Mouse (Mus musculus): ENCODE results near the gene Olfr554. TPM values are rescaled to one million over a fixed set of nuclear protein-coding genes. Genes with fewer than 3 reads are reported as not detected.

Gene Olfr554
- not detected for total RNA-seq (2023)

DNA sequence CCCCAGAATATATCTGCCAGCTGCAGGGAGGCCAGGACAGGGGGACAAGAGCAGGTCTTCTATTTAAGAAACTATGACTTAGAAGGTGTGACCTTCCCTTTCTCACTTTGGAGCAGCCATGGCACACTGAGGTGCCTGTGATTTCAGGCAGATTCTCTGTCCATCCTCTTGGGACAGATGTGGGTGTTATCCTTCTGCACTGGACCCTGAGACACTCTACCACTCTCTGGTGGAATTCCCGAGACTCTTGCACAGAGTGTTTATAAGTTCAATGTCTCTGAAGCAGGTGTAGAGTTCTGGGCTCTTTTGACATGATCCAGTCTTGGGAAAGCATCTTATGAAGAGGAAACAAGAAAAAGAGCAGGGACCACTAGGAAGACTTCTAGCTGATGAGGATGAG lies at the start of gene Olfr554:
Olfr554 (plus strand) TSS at position 301 of the 400 bp plus-strand sequence.

DNA sequence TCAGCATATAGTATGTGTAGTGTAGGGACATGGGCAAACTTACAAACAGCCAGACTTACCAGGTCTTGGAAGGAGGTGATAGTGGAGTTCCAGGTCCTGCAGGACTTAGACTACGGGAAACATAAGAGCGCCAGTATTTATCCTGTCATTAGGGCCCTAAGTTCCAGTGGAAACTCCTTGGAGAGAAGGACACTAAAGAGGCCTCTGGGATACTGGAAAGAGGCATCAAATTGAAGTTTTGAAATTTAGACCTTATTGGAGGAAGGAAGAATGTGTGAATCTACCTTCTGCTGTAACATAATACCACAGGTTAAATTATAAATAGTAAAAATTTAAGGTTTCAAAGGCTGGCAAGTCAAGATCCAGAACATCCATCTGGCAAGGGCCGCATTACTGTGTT lies 46.4 kb upstream of the Olfr554 start, which contains the start of gene Olfr551:
Olfr551 (minus strand) TSS at position 101 of the 400 bp plus-strand sequence.

GRCm38 (mm10) chr7:102597378-102598031 lies 40.7 kb upstream of the Olfr554 start, which contains the start of gene Olfr552:
TSS of gene Olfr552 (plus strand) at chr7:102597770.

DNA sequence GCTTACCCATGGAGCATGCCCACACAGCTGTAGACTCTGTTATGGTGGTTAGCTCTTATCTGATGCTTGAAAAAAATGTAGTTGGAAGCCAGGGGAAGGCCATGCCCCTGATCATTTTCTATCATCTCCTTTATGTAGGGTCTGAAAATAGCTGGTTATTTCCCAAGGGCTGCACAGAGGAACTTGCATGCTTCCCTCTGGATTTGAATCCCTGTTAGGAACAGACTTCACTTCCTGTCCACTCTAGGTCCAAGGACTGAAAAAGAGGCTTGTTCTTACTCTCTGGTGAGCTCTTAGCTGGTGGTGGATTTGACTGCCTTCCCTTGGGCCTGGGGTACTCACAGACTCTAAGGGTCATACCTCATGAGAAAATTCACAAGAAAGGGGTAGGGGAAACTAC lies 20.1 kb upstream of the Olfr554 start, which contains the start of gene Olfr553:
Olfr553 (minus strand) TSS at position 101 of the 400 bp plus-strand sequence.

GRCm38 (mm10) chr7:102658523-102658922 lies 20.3 kb downstream of the Olfr554 start, which contains the start of gene Olfr555:
TSS of gene Olfr555 (plus strand) at chr7:102658823.

GRCm38 (mm10) chr7:102664599-102664998 lies 26.4 kb downstream of the Olfr554 start, which contains the start of gene Olfr556:
TSS of gene Olfr556 (plus strand) at chr7:102664899.

DNA sequence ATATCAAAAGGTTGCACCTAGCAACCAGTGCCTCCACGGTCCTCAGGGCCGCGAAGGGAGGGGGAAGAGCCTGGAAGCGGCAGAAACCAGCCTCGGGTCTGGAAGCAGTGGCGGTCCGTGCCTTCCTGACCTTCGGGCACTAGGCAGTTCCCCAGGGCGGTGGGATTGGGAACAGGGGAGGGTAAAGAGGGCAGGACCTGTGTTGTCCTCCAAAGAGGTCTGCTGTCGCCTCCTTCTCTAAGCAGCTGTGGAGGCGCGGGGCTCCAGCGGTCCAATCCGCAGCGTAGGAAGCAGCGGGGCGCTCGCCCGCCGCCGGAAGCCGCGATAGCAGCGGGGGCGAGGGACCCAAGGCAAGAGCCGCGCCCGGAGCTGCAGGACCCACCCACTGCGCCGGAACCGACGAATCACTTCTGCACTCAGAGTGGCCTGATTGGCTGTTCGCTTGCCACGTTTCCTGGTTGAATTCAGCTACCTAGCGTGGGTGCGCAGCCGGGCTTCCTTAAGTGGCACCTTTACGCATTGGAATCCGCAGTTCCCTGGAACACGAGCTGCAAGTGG lies 48.8 kb downstream of the Olfr554 start, which contains the start of gene Trim68:
Trim68 (minus strand) TSS at position 384 of the 558 bp plus-strand sequence.

Other genes with a start within 250 kb of the Olfr554 start
- 10 to 100 TPM; 44.7 to 44.9 TPM for gene Rrm1, start 196.7 kb upstream of the Olfr554 start, total RNA-seq (2023)
- gene Olfr543, start 156.8 kb upstream of the Olfr554 start, total RNA-seq (2023) = not detected
- gene Olfr544, start 150.1 kb upstream of the Olfr554 start, total RNA-seq (2023) = not detected
- not detected for gene Olfr545, start 138.9 kb upstream of the Olfr554 start, total RNA-seq (2023)
- gene Olfr547, start 103.7 kb upstream of the Olfr554 start, total RNA-seq (2023) = not detected
- gene Olfr548-ps1, start 97.5 kb upstream of the Olfr554 start, total RNA-seq (2023) = not detected
- gene Olfr549, start 88.6 kb upstream of the Olfr554 start, total RNA-seq (2023) = not detected
- 10 to 100 TPM; 31.0 to 47.2 TPM for gene Trim21, start 72.9 kb upstream of the Olfr554 start, total RNA-seq (2023)
- not detected for gene Olfr550, start 67.0 kb upstream of the Olfr554 start, total RNA-seq (2023)
- gene Olfr551, start 46.5 kb upstream of the Olfr554 start, total RNA-seq (2023) = not detected
- under 1 TPM in 1 of 2 experiments, not detected in 1; 0.18 TPM for gene Olfr552, start 40.7 kb upstream of the Olfr554 start, total RNA-seq (2023)
- not detected for gene Olfr553, start 20.2 kb upstream of the Olfr554 start, total RNA-seq (2023)
- not detected for gene Olfr555, start 20.4 kb downstream of the Olfr554 start, total RNA-seq (2023)
- gene Olfr556, start 26.5 kb downstream of the Olfr554 start, total RNA-seq (2023) = not detected
- 10 to 100 TPM; 21.8 to 29.3 TPM for gene Trim68, start 48.9 kb downstream of the Olfr554 start, total RNA-seq (2023)
- gene Olfr557, start 57.5 kb downstream of the Olfr554 start, total RNA-seq (2023) = not detected
- not detected for gene Olfr558, start 63.8 kb downstream of the Olfr554 start, total RNA-seq (2023)
- not detected for gene Olfr33, start 80.6 kb downstream of the Olfr554 start, total RNA-seq (2023)
- not detected for gene Olfr559, start 89.1 kb downstream of the Olfr554 start, total RNA-seq (2023)
- not detected for gene Olfr560, start 120.9 kb downstream of the Olfr554 start, total RNA-seq (2023)
- not detected for gene Olfr78, start 121.0 kb downstream of the Olfr554 start, total RNA-seq (2023)
- gene Olfr561, start 132.8 kb downstream of the Olfr554 start, total RNA-seq (2023) = not detected
- gene Olfr564, start 165.0 kb downstream of the Olfr554 start, total RNA-seq (2023) = not detected
- not detected for gene Olfr566, start 220.3 kb downstream of the Olfr554 start, total RNA-seq (2023)
- not detected for gene Olfr568, start 238.7 kb downstream of the Olfr554 start, total RNA-seq (2023)

All from B cell, adult 67 days (primary cell).